Mouse (Mus musculus): ENCODE measurements at regions not wholly inside any gene's neighbourhood (a gene's known extent, or its start where the extent isn't known, plus 50 kb on each side); places are given as distances from the start of the nearest gene placed in this dataset.

DNA sequence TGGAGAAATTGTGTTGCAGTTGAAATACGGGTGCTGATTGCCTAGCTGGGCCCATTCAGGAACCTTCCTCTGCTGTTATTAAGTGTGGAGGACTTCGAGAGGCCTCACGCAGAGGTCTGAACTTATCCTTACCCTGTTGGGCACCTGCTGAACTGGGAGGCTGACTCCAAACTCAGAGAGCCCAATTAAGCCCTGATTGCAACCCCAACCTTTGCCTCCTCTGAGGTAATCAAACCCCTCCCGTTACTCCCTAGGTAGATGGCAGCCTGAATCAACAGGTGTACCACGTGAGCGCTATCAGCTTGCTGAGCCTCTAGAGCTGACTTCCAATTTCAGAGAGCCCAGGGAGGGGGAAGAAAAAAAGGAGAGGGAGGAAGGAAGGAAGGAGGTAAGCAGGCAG lies 79.9 kb upstream of the Dscam start:
- no peaks in the 10 kb centered on the region for H3K36me3 ChIP-seq (ENCODE audit: control insufficient read depth, insufficient read depth, low read length, poor library complexity, severe bottlenecking)
- DNase-seq (ENCODE audit: low read depth, low spot score): no peak
- H3K9ac ChIP-seq (ENCODE audit: insufficient read depth, low read depth, low read length, poor library complexity, severe bottlenecking): no peak overlapping the region
- no peak overlapping the region for H3K4me3 ChIP-seq (ENCODE audit: insufficient read depth in 1 of 2, low read depth in 1 of 2, low read length in 2 of 2, poor library complexity in 1 of 2, severe bottlenecking in 1 of 2)
- no peaks in the 10 kb centered on the region for H3K4me1 ChIP-seq (ENCODE audit: control insufficient read depth in 2 of 2, insufficient read depth in 2 of 2, low read length in 2 of 2, poor library complexity in 1 of 2)
- TF ChIP-seq MAFK (IDR thresholded peaks at IDR 0.05; ENCODE audit: insufficient read depth, low read depth, low read length): no peak
- no peak for TF ChIP-seq HCFC1 (IDR thresholded peaks at IDR 0.05; ENCODE audit: borderline replicate concordance, insufficient read depth, low read length)
- TF ChIP-seq ZC3H11A (IDR thresholded peaks at IDR 0.05; ENCODE audit: borderline replicate concordance, low read depth, low read length): no peak
- TF ChIP-seq ZNF384 (IDR thresholded peaks at IDR 0.05; ENCODE audit: low read depth, low read length): no peak
- TF ChIP-seq CHD2 (IDR thresholded peaks at IDR 0.05; ENCODE audit: low read depth, low read length): no peak
- no peaks in the 10 kb centered on the region for H3K9me3 ChIP-seq (ENCODE audit: control insufficient read depth, insufficient read depth, low read depth, low read length)
- in situ Hi-C loops (cut with MboI; ENCODE audit: low sequenced_read_pairs in 2 of 2, unreplicated experiment in 2 of 2): no loop called here
- no peak overlapping the region for H3K27ac ChIP-seq (ENCODE audit: insufficient read depth, low read depth, low read length, poor library complexity, severe bottlenecking)

DNA sequence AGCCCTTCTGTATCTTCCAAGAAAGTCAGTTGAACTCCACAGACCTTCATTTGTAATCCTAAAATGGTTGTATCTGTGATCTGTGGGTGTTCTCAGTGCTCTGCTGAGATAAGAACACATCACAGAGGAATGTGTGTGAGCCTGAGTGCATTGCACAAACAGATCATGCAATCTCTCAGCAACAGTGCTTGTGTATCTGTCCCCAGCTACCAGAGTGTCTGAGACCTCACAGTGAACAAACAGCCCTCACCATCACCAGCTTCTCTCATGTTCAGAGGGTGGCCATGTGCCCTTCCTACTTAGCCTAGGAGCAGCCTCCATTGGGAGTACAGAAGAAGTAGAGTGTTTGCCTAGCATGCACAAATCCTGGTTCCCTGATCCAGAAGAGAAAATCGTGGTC lies 82.0 kb upstream of the Dscam start:
- H3K9me3 ChIP-seq (ENCODE audit: control insufficient read depth, insufficient read depth, low read depth, low read length): no peaks in the 10 kb centered on the region
- H3K27ac ChIP-seq (ENCODE audit: insufficient read depth, low read depth, low read length, poor library complexity, severe bottlenecking): no peak overlapping the region
- no peaks in the 10 kb centered on the region for H3K36me3 ChIP-seq (ENCODE audit: control insufficient read depth, insufficient read depth, low read length, poor library complexity, severe bottlenecking)
- H3K4me1 ChIP-seq (ENCODE audit: control insufficient read depth in 2 of 2, insufficient read depth in 2 of 2, low read length in 2 of 2, poor library complexity in 1 of 2): no peaks in the 10 kb centered on the region
- H3K9ac ChIP-seq (ENCODE audit: insufficient read depth, low read depth, low read length, poor library complexity, severe bottlenecking): no peak overlapping the region
- TF ChIP-seq ZNF384 (IDR thresholded peaks at IDR 0.05; ENCODE audit: low read depth, low read length): no peak
- TF ChIP-seq CHD2 (IDR thresholded peaks at IDR 0.05; ENCODE audit: low read depth, low read length): no peak
- TF ChIP-seq HCFC1 (IDR thresholded peaks at IDR 0.05; ENCODE audit: borderline replicate concordance, insufficient read depth, low read length): no peak
- no peak for TF ChIP-seq ZC3H11A (IDR thresholded peaks at IDR 0.05; ENCODE audit: borderline replicate concordance, low read depth, low read length)
- no peak for TF ChIP-seq MAFK (IDR thresholded peaks at IDR 0.05; ENCODE audit: insufficient read depth, low read depth, low read length)
- DNase-seq (ENCODE audit: low read depth, low spot score): no peak
- H3K4me3 ChIP-seq (ENCODE audit: insufficient read depth in 1 of 2, low read depth in 1 of 2, low read length in 2 of 2, poor library complexity in 1 of 2, severe bottlenecking in 1 of 2): no peak overlapping the region
- in situ Hi-C loops (cut with MboI; ENCODE audit: low sequenced_read_pairs in 2 of 2, unreplicated experiment in 2 of 2): no loop called here

DNA sequence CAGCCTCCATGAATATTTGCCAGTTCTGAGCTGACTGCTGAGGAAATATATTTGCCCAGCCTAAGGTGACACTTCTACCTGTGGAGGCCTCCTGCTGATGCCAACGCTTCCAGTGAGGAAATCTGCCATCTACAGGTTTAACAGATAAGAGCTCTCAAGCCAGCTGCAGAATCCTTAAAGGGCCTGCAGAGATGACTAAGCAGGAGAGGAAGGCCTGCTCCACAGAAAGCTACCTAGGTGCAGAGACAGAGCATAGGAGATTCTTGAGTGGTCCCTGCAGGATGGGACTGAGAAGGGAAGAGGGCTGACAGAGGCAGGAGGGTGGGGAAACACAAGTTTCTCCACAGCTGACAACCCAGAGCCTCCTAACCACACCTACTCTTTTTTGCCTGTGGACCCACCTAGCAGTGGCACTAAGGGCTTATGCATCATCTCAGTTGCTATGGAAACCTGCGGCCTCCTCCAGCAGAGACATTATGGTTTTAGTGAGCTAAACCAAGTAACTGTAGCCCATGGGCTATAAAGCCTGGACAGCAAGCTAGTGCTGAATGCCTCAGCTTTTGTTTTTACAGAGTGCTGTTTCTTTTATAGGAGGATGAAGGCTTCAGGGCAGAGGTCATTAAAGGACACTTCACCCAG lies 82.6 kb upstream of the Dscam start:
- no peak for DNase-seq (ENCODE audit: low read depth, low spot score)
- Histone ChIP-seq H3K4me1 (ENCODE audit: control insufficient read depth in 2 of 2, insufficient read depth in 2 of 2, low read length in 2 of 2, poor library complexity in 1 of 2) (no peaks in the 10 kb centered on the region), H3K36me3 (ENCODE audit: control insufficient read depth, insufficient read depth, low read length, poor library complexity, severe bottlenecking) (no peaks in the 10 kb centered on the region), H3K4me3 (ENCODE audit: insufficient read depth in 1 of 2, low read depth in 1 of 2, low read length in 2 of 2, poor library complexity in 1 of 2, severe bottlenecking in 1 of 2) (no peak overlapping the region), H3K27ac (ENCODE audit: insufficient read depth, low read depth, low read length, poor library complexity, severe bottlenecking) (no peak overlapping the region), H3K9ac (ENCODE audit: insufficient read depth, low read depth, low read length, poor library complexity, severe bottlenecking) (no peak overlapping the region), H3K9me3 (ENCODE audit: control insufficient read depth, insufficient read depth, low read depth, low read length) (no peaks in the 10 kb centered on the region)
- TF ChIP-seq CHD2 (IDR thresholded peaks at IDR 0.05; ENCODE audit: low read depth, low read length): no peak
- no peak for TF ChIP-seq MAFK (IDR thresholded peaks at IDR 0.05; ENCODE audit: insufficient read depth, low read depth, low read length)
- TF ChIP-seq HCFC1 (IDR thresholded peaks at IDR 0.05; ENCODE audit: borderline replicate concordance, insufficient read depth, low read length): no peak
- no peak for TF ChIP-seq ZC3H11A (IDR thresholded peaks at IDR 0.05; ENCODE audit: borderline replicate concordance, low read depth, low read length)
- no peak for TF ChIP-seq ZNF384 (IDR thresholded peaks at IDR 0.05; ENCODE audit: low read depth, low read length)
- in situ Hi-C loops (cut with MboI; ENCODE audit: low sequenced_read_pairs in 2 of 2, unreplicated experiment in 2 of 2): no loop called here

DNA sequence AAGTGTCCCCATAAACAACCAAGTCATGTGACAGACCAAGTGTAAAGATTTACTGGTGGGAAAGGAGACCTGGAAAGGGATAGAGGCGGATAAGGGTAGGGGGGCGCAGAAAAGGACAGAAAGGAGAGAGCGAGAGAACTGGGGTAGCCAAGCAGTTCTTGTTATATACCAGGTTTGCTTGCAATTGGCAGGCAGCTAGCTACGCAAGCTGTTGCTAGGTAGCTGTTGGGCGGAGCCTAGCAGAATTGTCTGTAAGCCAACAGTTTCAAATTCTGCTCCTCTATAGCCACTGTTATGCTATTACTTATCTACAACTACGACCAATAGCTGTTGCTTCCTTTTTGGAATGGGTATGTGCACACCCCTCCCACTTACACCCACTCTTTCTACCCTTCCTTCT lies 88.3 kb upstream of the Dscam start:
- H3K9ac ChIP-seq (ENCODE audit: insufficient read depth, low read depth, low read length, poor library complexity, severe bottlenecking): no peak overlapping the region
- no peak for DNase-seq (ENCODE audit: low read depth, low spot score)
- no peak overlapping the region for H3K4me3 ChIP-seq (ENCODE audit: insufficient read depth in 1 of 2, low read depth in 1 of 2, low read length in 2 of 2, poor library complexity in 1 of 2, severe bottlenecking in 1 of 2)
- in situ Hi-C loops (cut with MboI; ENCODE audit: low sequenced_read_pairs in 2 of 2, unreplicated experiment in 2 of 2): no loop called here
- H3K4me1 ChIP-seq (ENCODE audit: control insufficient read depth in 2 of 2, insufficient read depth in 2 of 2, low read length in 2 of 2, poor library complexity in 1 of 2): peaks cover 0 to 5% of the 10 kb centered on the region in 2 experiments; a peak in 1 of 4 replicates
- H3K9me3 ChIP-seq (ENCODE audit: control insufficient read depth, insufficient read depth, low read depth, low read length): no peaks in the 10 kb centered on the region
- no peaks in the 10 kb centered on the region for H3K36me3 ChIP-seq (ENCODE audit: control insufficient read depth, insufficient read depth, low read length, poor library complexity, severe bottlenecking)
- TF ChIP-seq ZNF384 (IDR thresholded peaks at IDR 0.05; ENCODE audit: low read depth, low read length): no peak
- TF ChIP-seq CHD2 (IDR thresholded peaks at IDR 0.05; ENCODE audit: low read depth, low read length): 0 out of 2 replicates have a peak, but pooled peaks have one; percentile 35
- no peak overlapping the region for H3K27ac ChIP-seq (ENCODE audit: insufficient read depth, low read depth, low read length, poor library complexity, severe bottlenecking)

DNA sequence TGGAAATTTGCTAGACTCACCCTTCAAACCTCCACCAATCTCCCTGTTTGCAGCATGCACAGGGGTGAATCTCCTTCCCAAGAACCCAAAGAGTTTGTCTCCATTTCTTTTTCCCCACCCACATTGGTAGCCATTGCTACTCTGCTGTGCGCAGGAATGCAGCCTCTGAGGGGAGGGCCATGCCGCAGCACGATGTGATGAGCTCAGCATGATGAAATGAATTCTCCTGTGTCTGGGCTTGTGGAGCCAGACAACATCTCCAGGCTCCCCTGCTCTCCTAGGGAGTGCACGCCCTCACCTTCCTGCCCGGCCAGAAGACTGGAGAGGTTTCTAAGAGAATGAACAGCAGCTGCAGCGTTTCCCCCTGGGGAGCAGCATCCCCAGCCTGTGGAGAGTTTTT lies 92.9 kb upstream of the Dscam start:
- no peak overlapping the region for H3K4me3 ChIP-seq (ENCODE audit: insufficient read depth in 1 of 2, low read depth in 1 of 2, low read length in 2 of 2, poor library complexity in 1 of 2, severe bottlenecking in 1 of 2)
- no peaks in the 10 kb centered on the region for H3K9me3 ChIP-seq (ENCODE audit: control insufficient read depth, insufficient read depth, low read depth, low read length)
- in situ Hi-C loops (cut with MboI; ENCODE audit: low sequenced_read_pairs in 2 of 2, unreplicated experiment in 2 of 2): no loop called here
- H3K9ac ChIP-seq (ENCODE audit: insufficient read depth, low read depth, low read length, poor library complexity, severe bottlenecking): no peak overlapping the region
- H3K36me3 ChIP-seq (ENCODE audit: control insufficient read depth, insufficient read depth, low read length, poor library complexity, severe bottlenecking): no peaks in the 10 kb centered on the region
- no peak overlapping the region for H3K27ac ChIP-seq (ENCODE audit: insufficient read depth, low read depth, low read length, poor library complexity, severe bottlenecking)
- no peak for TF ChIP-seq ZNF384 (IDR thresholded peaks at IDR 0.05; ENCODE audit: low read depth, low read length)
- no peak for TF ChIP-seq MAFK (IDR thresholded peaks at IDR 0.05; ENCODE audit: insufficient read depth, low read depth, low read length)
- TF ChIP-seq HCFC1 (IDR thresholded peaks at IDR 0.05; ENCODE audit: borderline replicate concordance, insufficient read depth, low read length): no peak
- no peak for TF ChIP-seq ZC3H11A (IDR thresholded peaks at IDR 0.05; ENCODE audit: borderline replicate concordance, low read depth, low read length)
- TF ChIP-seq CHD2 (IDR thresholded peaks at IDR 0.05; ENCODE audit: low read depth, low read length): no peak
- H3K4me1 ChIP-seq (ENCODE audit: control insufficient read depth in 2 of 2, insufficient read depth in 2 of 2, low read length in 2 of 2, poor library complexity in 1 of 2): peaks cover 0 to 5% of the 10 kb centered on the region in 2 experiments; a peak in 1 of 4 replicates
- DNase-seq (ENCODE audit: low read depth, low spot score): no peak

Measured in ES-E14 (cell line).